ENCODE assay signal across 8 mouse cellular contexts in the genomic region with DNA sequence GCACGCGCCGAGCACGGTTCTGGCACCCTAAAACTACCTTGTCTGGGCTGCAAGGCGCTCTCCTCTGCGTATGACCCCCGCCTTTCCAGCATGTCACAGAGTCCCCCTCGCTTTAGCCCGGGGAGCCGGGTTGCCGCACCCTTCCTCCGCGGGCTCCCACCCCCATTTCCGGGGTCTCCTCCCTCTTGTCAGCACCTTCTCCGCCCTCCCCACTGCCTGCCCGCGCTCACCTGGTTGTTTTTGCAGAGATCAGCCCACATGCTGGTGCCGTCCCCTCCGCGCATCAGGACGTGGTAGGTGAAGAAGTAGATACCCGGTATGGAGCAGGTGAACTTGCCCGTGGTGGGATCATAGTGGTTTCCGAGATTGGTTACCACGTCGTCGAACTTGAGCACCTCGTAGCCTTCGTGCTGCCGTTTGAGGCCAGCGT. TPM values are rescaled to one million over a fixed set of nuclear protein-coding genes. Genes with fewer than 3 reads are reported as not detected.
DNase-seq lines count a peak whose midpoint lies in the region; ATAC-seq lines count a peak whose summit lies in the region.

No protein-coding gene starts in this region.

- H3K4me3 ChIP-seq in heart, embryonic 11.5 days (ENCODE audit: low read depth, low read length): peak overlapping the region; percentile 56
- peak overlapping the region; percentile 61 for H3K4me3 ChIP-seq in forebrain, embryonic 12.5 days (replicated peaks)
- H3K4me3 ChIP-seq in kidney, embryonic 15.5 days (replicated peaks): peak overlapping the region; percentile 57
- H3K4me3 ChIP-seq in midbrain, embryonic 14.5 days (replicated peaks; ENCODE audit: low read depth, low read length): peak overlapping the region; percentile 54

- peaks cover 13% of the 10 kb centered on the region for H3K4me1 ChIP-seq in heart, embryonic 11.5 days (ENCODE audit: control insufficient read depth, insufficient read depth, low read length)
- peaks cover 18% of the 10 kb centered on the region for H3K4me1 ChIP-seq in forebrain, embryonic 12.5 days
- H3K4me1 ChIP-seq in kidney, embryonic 15.5 days: peaks cover 27% of the 10 kb centered on the region
- H3K4me1 ChIP-seq in midbrain, embryonic 14.5 days (ENCODE audit: control insufficient read depth, insufficient read depth, low read length): peaks cover 15% of the 10 kb centered on the region; the same call in 1 of the 2 replicates

- ATAC-seq in heart, embryonic 11.5 days (replicated peaks; ENCODE audit: insufficient number of reproducible peaks, low FRiP score, low TSS enrichment): peak; percentile 31; the same call in 1 of the 2 replicates
- peak; percentile 37 for ATAC-seq in forebrain, embryonic 12.5 days (ENCODE audit: low FRiP score)
- peak; percentile 26 for ATAC-seq in kidney, embryonic 15.5 days (replicated peaks; ENCODE audit: low FRiP score)
- peak; percentile 18 for ATAC-seq in midbrain, embryonic 14.5 days (ENCODE audit: low FRiP score, low TSS enrichment)

- no peak for DNase-seq in heart, postnatal 25 days (ENCODE audit: low spot score)
- DNase-seq in T-cell, adult 2 months (ENCODE audit: low spot score): peak; percentile 21
- peak; percentile 35 for DNase-seq in midbrain, embryonic 14.5 days
- DNase-seq in thymus, postnatal 10 days (ENCODE audit: low spot score in 2 of 2): peak; percentile 40 to 50
- DNase-seq in lung, postnatal 10 days: no peak

- intact Hi-C loops in heart, postnatal 25 days (cut with DNase I): no loop called here

- H3K4me2 ChIP-seq in heart, embryonic 11.5 days: peak overlapping the region; percentile 99
- peak overlapping the region; percentile 100 for H3K4me2 ChIP-seq in forebrain, embryonic 12.5 days
- peak overlapping the region; percentile 99 for H3K4me2 ChIP-seq in kidney, embryonic 15.5 days
- peak overlapping the region; percentile 100 for H3K4me2 ChIP-seq in midbrain, embryonic 14.5 days (ENCODE audit: low read length)

- no peak overlapping the region for H3K27ac ChIP-seq in heart, embryonic 11.5 days (ENCODE audit: low read depth, low read length)
- H3K27ac ChIP-seq in forebrain, embryonic 12.5 days: no peak overlapping the region
- H3K27ac ChIP-seq in kidney, embryonic 15.5 days: no peak overlapping the region
- H3K27ac ChIP-seq in midbrain, embryonic 14.5 days (replicated peaks; ENCODE audit: low read depth, low read length): peak overlapping the region; percentile 41

- H3K27me3 ChIP-seq in heart, embryonic 11.5 days (ENCODE audit: control insufficient read depth, insufficient read depth, low read length): peaks cover 39% of the 10 kb centered on the region
- H3K27me3 ChIP-seq in forebrain, embryonic 12.5 days: peaks cover 53% of the 10 kb centered on the region
- peaks cover 55% of the 10 kb centered on the region for H3K27me3 ChIP-seq in kidney, embryonic 15.5 days
- peaks cover 47% of the 10 kb centered on the region for H3K27me3 ChIP-seq in midbrain, embryonic 14.5 days (ENCODE audit: control insufficient read depth, insufficient read depth, low read length)

- WGBS in heart, embryonic 11.5 days (ENCODE audit: insufficient replicate concordance): under 1% methylated on average over 31 of the region's 31 CpGs
- under 1% methylated on average over 31 of the region's 31 CpGs for WGBS in forebrain, embryonic 12.5 days
- 1% methylated on average over 31 of the region's 31 CpGs for WGBS in kidney, embryonic 15.5 days
- 1% methylated on average over 31 of the region's 31 CpGs for WGBS in midbrain, embryonic 14.5 days

- H3K9ac ChIP-seq in heart, embryonic 11.5 days (ENCODE audit: low read depth, low read length): peak overlapping the region; percentile 59
- peak overlapping the region; percentile 59 for H3K9ac ChIP-seq in forebrain, embryonic 12.5 days
- peak overlapping the region; percentile 39 for H3K9ac ChIP-seq in kidney, embryonic 15.5 days
- peak overlapping the region; percentile 57 for H3K9ac ChIP-seq in midbrain, embryonic 14.5 days (replicated peaks; ENCODE audit: low read length)

- no peaks in the 10 kb centered on the region for H3K36me3 ChIP-seq in heart, embryonic 11.5 days (ENCODE audit: control insufficient read depth, insufficient read depth, low read length)
- H3K36me3 ChIP-seq in forebrain, embryonic 12.5 days (replicated peaks): no peaks in the 10 kb centered on the region
- no peaks in the 10 kb centered on the region for H3K36me3 ChIP-seq in kidney, embryonic 15.5 days
- H3K36me3 ChIP-seq in midbrain, embryonic 14.5 days (ENCODE audit: control insufficient read depth, insufficient read depth, low read length): no peaks in the 10 kb centered on the region

- H3K9me3 ChIP-seq in heart, embryonic 11.5 days (replicated peaks; ENCODE audit: control insufficient read depth, low read length): no peaks in the 10 kb centered on the region
- H3K9me3 ChIP-seq in forebrain, embryonic 12.5 days: no peaks in the 10 kb centered on the region
- H3K9me3 ChIP-seq in kidney, embryonic 15.5 days (replicated peaks): no peaks in the 10 kb centered on the region
- H3K9me3 ChIP-seq in midbrain, embryonic 14.5 days (ENCODE audit: control insufficient read depth, low read length): no peaks in the 10 kb centered on the region

RNA-seq across cellular contexts. Expression of gene C1ql3, which starts 1.6 kb away (rescaled TPM):
- polyA plus RNA-seq in heart, embryonic 11.5 days (2014; fragmentation: Nextera tagmentation; extraction: Ambion mirVana): 0.84 and 0.93 TPM in 2 replicates
- under 1 TPM in 1 of 2 experiments, not detected in 1; 0.11 TPM for total RNA-seq in heart, postnatal 25 days (2021)
- 0.68 and 0.89 TPM in 2 replicates for polyA plus RNA-seq in forebrain, embryonic 12.5 days (2016; fragmentation: Nextera tagmentation; extraction: Ambion mirVana)
- 1.6 and 1.7 TPM in 2 replicates for polyA plus RNA-seq in kidney, embryonic 15.5 days (2015; fragmentation: Nextera tagmentation; extraction: Ambion mirVana)
- 3.3 and 3.4 TPM in 2 replicates for polyA plus RNA-seq in midbrain, embryonic 14.5 days (2014; fragmentation: Nextera tagmentation; extraction: Ambion mirVana)

Comparison
In these comparisons a context has a peak if more than half of its experiments do, and no peak if none do; other contexts are left out.
1. DNase-seq: peak in T-cell, adult 2 months (single experiment), midbrain, embryonic 14.5 days (single experiment) and thymus, postnatal 10 days (2 of 2); none in heart, postnatal 25 days (single experiment) and lung, postnatal 10 days (single experiment).
2. Peak in every context shown above with its lines, with median percentiles within 50 percentile points of each other: ATAC-seq, H3K4me2 ChIP-seq, H3K4me3 ChIP-seq and H3K9ac ChIP-seq.